Mouse (Mus musculus): ENCODE measurements at regions not wholly inside any gene's neighbourhood (a gene's known extent, or its start where the extent isn't known, plus 50 kb on each side); places are given as distances from the start of the nearest gene placed in this dataset.

- peak in 1 of 2 experiments; percentile 5 for DNase-seq (ENCODE audit: low spot score in 2 of 2)
Observed at GRCm38 (mm10) chr10:117515777-117516501, 113.4 kb upstream of the Cpm start.

GRCm38 (mm10) chr10:117515039-117515438 lies 114.3 kb upstream of the Cpm start:
- DNase-seq (ENCODE audit: low spot score in 2 of 2): no peak

- no peak for DNase-seq (ENCODE audit: low spot score in 2 of 2)
Observed at GRCm38 (mm10) chr10:117513925-117514546, 115.3 kb upstream of the Cpm start.

- DNase-seq (ENCODE audit: low spot score in 2 of 2): no peak
Observed at GRCm38 (mm10) chr10:117512424-117513257, 116.7 kb upstream of the Cpm start.

GRCm38 (mm10) chr10:117511483-117512406 lies 117.6 kb upstream of the Cpm start:
- no peak for DNase-seq (ENCODE audit: low spot score in 2 of 2)

GRCm38 (mm10) chr10:117510529-117511482 lies 118.5 kb upstream of the Cpm start:
- DNase-seq (ENCODE audit: low spot score in 2 of 2): no peak

GRCm38 (mm10) chr10:117510224-117510486 lies 119.1 kb upstream of the Cpm start:
- no peak for DNase-seq (ENCODE audit: low spot score in 2 of 2)

GRCm38 (mm10) chr10:117509431-117510223 lies 119.7 kb upstream of the Cpm start:
- no peak for DNase-seq (ENCODE audit: low spot score in 2 of 2)

GRCm38 (mm10) chr10:117506252-117506992 lies 122.9 kb upstream of the Cpm start:
- no peak for DNase-seq (ENCODE audit: low spot score in 2 of 2)

- DNase-seq (ENCODE audit: low spot score in 2 of 2): no peak
Observed at GRCm38 (mm10) chr10:117505529-117505928, 123.8 kb upstream of the Cpm start.

- DNase-seq (ENCODE audit: low spot score in 2 of 2): no peak
Observed at GRCm38 (mm10) chr10:117505057-117505456, 124.2 kb upstream of the Cpm start.

GRCm38 (mm10) chr10:117504267-117504902 lies 124.6 kb upstream of the Cpsf6 start:
- DNase-seq (ENCODE audit: low spot score in 2 of 2): no peak

- DNase-seq (ENCODE audit: low spot score in 2 of 2): no peak
Observed at GRCm38 (mm10) chr10:117503222-117504184, 123.7 kb upstream of the Cpsf6 start.

- DNase-seq (ENCODE audit: low spot score in 2 of 2): no peak
Observed at GRCm38 (mm10) chr10:117502731-117503130, 122.9 kb upstream of the Cpsf6 start.

- DNase-seq (ENCODE audit: low spot score in 2 of 2): no peak
Observed at GRCm38 (mm10) chr10:117502135-117502534, 122.3 kb upstream of the Cpsf6 start.

GRCm38 (mm10) chr10:117501426-117501825 lies 121.6 kb upstream of the Cpsf6 start:
- DNase-seq (ENCODE audit: low spot score in 2 of 2): no peak

- no peak for DNase-seq (ENCODE audit: low spot score in 2 of 2)
Observed at GRCm38 (mm10) chr10:117500457-117501108, 120.8 kb upstream of the Cpsf6 start.

Measured in right cerebral cortex, postnatal 36 days (tissue).